Mouse (Mus musculus) embryo, embryonic 11 days (tissue): ENCODE measurements around the gene Epha3.

Source experiments
- DNase-seq: peaks from one replicate; pipeline ENCODE4 v3.0.0-alpha.2; 2015

Gene Epha3

GRCm38 (mm10) chr16:63863913-63864330 is at the start of gene Epha3:
TSS of gene Epha3 (minus strand) at chr16:63864175.
- DNase-seq: peak; percentile 92

- peak; percentile 20 for DNase-seq
These were observed 39.5 kb upstream of the Epha3 start for GRCm38 (mm10) chr16:63903425-63903824.

- DNase-seq: no peak
These were observed 17.2 kb upstream of the Epha3 start for GRCm38 (mm10) chr16:63881190-63881589.

GRCm38 (mm10) chr16:63872313-63872712 is 8.3 kb upstream of the Epha3 start:
- peak; percentile 77 for DNase-seq

- DNase-seq: no peak
These were observed 545 bp upstream of the Epha3 start for GRCm38 (mm10) chr16:63864463-63864976.

- DNase-seq: peak; percentile 68
These were observed 794 bp downstream of the Epha3 start for GRCm38 (mm10) chr16:63863181-63863580.

GRCm38 (mm10) chr16:63857561-63857960 is 6.4 kb downstream of the Epha3 start:
- peak; percentile 39 for DNase-seq

- DNase-seq: peak; percentile 91
These were observed 7.1 kb downstream of the Epha3 start for GRCm38 (mm10) chr16:63856658-63857552.

- no peak for DNase-seq
These were observed 13.7 kb downstream of the Epha3 start for GRCm38 (mm10) chr16:63850297-63850696.

- no peak for DNase-seq
These were observed 21.1 kb downstream of the Epha3 start for GRCm38 (mm10) chr16:63842911-63843310.

GRCm38 (mm10) chr16:63837466-63837865 is 26.5 kb downstream of the Epha3 start:
- no peak for DNase-seq

GRCm38 (mm10) chr16:63821164-63821563 is 42.8 kb downstream of the Epha3 start:
- DNase-seq: peak; percentile 25

- DNase-seq: peak; percentile 27
These were observed 46.4 kb downstream of the Epha3 start for GRCm38 (mm10) chr16:63817606-63818005.

- no peak for DNase-seq
These were observed 47.3 kb downstream of the Epha3 start for GRCm38 (mm10) chr16:63816672-63817071.

- DNase-seq: no peak
These were observed 54.1 kb downstream of the Epha3 start for GRCm38 (mm10) chr16:63809871-63810270.

- DNase-seq: no peak
These were observed 55.0 kb downstream of the Epha3 start for GRCm38 (mm10) chr16:63808991-63809390.

- peak; percentile 71 for DNase-seq
These were observed 57.4 kb downstream of the Epha3 start for GRCm38 (mm10) chr16:63806437-63807129.

- DNase-seq: no peak
These were observed 58.0 kb downstream of the Epha3 start for GRCm38 (mm10) chr16:63806025-63806424.

- no peak for DNase-seq
These were observed 62.5 kb downstream of the Epha3 start for GRCm38 (mm10) chr16:63801436-63801835.

GRCm38 (mm10) chr16:63798341-63798740 is 65.6 kb downstream of the Epha3 start:
- no peak for DNase-seq

- no peak for DNase-seq
These were observed 69.7 kb downstream of the Epha3 start for GRCm38 (mm10) chr16:63794292-63794691.

- DNase-seq: no peak
These were observed 70.2 kb downstream of the Epha3 start for GRCm38 (mm10) chr16:63793805-63794204.

GRCm38 (mm10) chr16:63792084-63792483 is 71.9 kb downstream of the Epha3 start:
- DNase-seq: no peak

- no peak for DNase-seq
These were observed 80.4 kb downstream of the Epha3 start for GRCm38 (mm10) chr16:63783544-63783943.
